Comparison of ENCODE assay signal across 13 mouse cellular contexts in the genomic region with DNA sequence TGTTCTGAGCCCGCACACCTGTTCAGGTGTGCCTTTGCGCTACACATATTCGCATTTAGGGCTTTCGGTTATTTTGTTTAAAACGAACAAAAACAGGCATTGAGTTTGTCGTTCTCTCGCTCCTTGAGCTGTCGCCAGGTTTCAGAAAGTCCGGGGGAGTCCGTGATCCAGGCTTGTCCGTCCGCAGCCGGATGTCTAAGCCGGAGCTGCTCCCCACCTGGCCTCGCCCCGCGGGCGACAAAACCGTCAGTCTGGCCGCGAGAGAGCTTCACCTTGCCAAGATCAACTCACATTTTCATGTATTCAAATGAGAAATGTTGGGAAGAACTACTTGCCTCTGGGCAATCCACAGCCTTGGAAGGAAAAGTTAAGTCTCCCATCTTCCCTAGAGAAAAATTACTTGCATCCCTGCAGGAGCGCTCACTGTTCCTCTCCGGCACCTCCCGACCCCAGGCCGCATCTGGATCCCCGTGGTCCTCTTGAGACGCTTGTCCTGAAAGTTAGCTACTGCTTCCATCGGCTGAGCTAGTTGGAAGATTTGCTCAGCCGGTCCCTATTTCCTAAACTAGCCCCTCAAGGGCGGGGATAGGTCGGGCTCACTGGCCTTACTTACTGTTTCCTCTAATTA. TPM values are rescaled to one million over a fixed set of nuclear protein-coding genes. Genes with fewer than 3 reads are reported as not detected.
DNase-seq lines count a peak whose midpoint lies in the region; ATAC-seq lines count a peak whose summit lies in the region.
"Had no signal": no experiment of that assay in that cellular context is flagged by ENCODE, and none has a peak within 500 bp of the region (broad histone marks: within the 10 kb centered on the region; RNA-seq: fewer than 3 reads in every experiment).

No protein-coding gene starts in this region.

- no peak overlapping the region for H3K27ac ChIP-seq in limb, embryonic 11.5 days (replicated peaks; ENCODE audit: low read depth, low read length)
- H3K27ac ChIP-seq in limb, embryonic 10.5 days, result no peak overlapping the region
- H3K27ac ChIP-seq: hindbrain, embryonic 13.5 days; liver, embryonic 15.5 days had no signal

- H3K9ac ChIP-seq in limb, embryonic 11.5 days (ENCODE audit: low read length), result no peak overlapping the region
- H3K9ac ChIP-seq: hindbrain, embryonic 13.5 days; liver, embryonic 15.5 days had no signal

- peak; percentile 59 for DNase-seq in embryo, embryonic 9.5 days (ENCODE audit: extremely low spot score)
- DNase-seq in embryo, embryonic 10.5 days (ENCODE audit: low spot score), result no peak
- peak; percentile 54 for DNase-seq in limb, embryonic 11.5 days (ENCODE audit: low spot score)
- no peak for DNase-seq in limb, embryonic 10.5 days (ENCODE audit: low spot score)
- DNase-seq in right cerebral cortex, postnatal 25 days, result peak; percentile 17
- no peak for DNase-seq in right cerebral cortex, postnatal 4 days
- DNase-seq in urinary bladder, adult 2 months (ENCODE audit: low spot score), result no peak
- DNase-seq in thymus, postnatal 10 days (ENCODE audit: low spot score in 2 of 2), result no peak
- DNase-seq: adrenal gland, postnatal 25 days; kidney, adult 9 months had no signal

- no peak overlapping the region for H3K4me2 ChIP-seq in limb, embryonic 11.5 days (ENCODE audit: low read depth, severe bottlenecking)
- H3K4me2 ChIP-seq: hindbrain, embryonic 13.5 days; liver, embryonic 15.5 days had no signal

- H3K9me3 ChIP-seq in limb, embryonic 11.5 days (ENCODE audit: control insufficient read depth, low read length), result no peaks in the 10 kb centered on the region
- no peaks in the 10 kb centered on the region for H3K9me3 ChIP-seq in limb, embryonic 10.5 days (replicated peaks)
- H3K9me3 ChIP-seq: hindbrain, embryonic 13.5 days; liver, embryonic 15.5 days had no signal

- no peak overlapping the region for H3K4me3 ChIP-seq in limb, embryonic 11.5 days (ENCODE audit: low read depth, low read length)
- no peak overlapping the region for H3K4me3 ChIP-seq in limb, embryonic 10.5 days
- H3K4me3 ChIP-seq: erythroblast, embryonic 14.5 days; hindbrain, embryonic 13.5 days; liver, embryonic 15.5 days had no signal

- no peak for ATAC-seq in limb, embryonic 11.5 days (ENCODE audit: insufficient number of reproducible peaks, low FRiP score, low TSS enrichment, low read depth)

- H3K36me3 ChIP-seq in limb, embryonic 11.5 days (ENCODE audit: control insufficient read depth, insufficient read depth, low read length), result no peaks in the 10 kb centered on the region
- H3K36me3 ChIP-seq in limb, embryonic 10.5 days, result no peaks in the 10 kb centered on the region
- H3K36me3 ChIP-seq: hindbrain, embryonic 13.5 days; liver, embryonic 15.5 days had no signal

- H3K27me3 ChIP-seq in limb, embryonic 11.5 days (ENCODE audit: control insufficient read depth, insufficient read depth, low read length), result peaks cover 93% of the 10 kb centered on the region
- H3K27me3 ChIP-seq in limb, embryonic 10.5 days (ENCODE audit: low read depth, poor library complexity, severe bottlenecking), result peaks cover 100% of the 10 kb centered on the region

- H3K4me1 ChIP-seq in limb, embryonic 11.5 days (ENCODE audit: control insufficient read depth, insufficient read depth, low read length), result peaks cover 6% of the 10 kb centered on the region
- peaks cover 33% of the 10 kb centered on the region for H3K4me1 ChIP-seq in limb, embryonic 10.5 days

- WGBS in limb, embryonic 11.5 days, result 1% methylated on average over 31 of the region's 31 CpGs
- WGBS in limb, embryonic 10.5 days, result under 1% methylated on average over 31 of the region's 31 CpGs

RNA-seq across cellular contexts. Expression of gene Foxa1, which starts 3.6 kb away (rescaled TPM):
- polyA plus RNA-seq in limb, embryonic 11.5 days (2014; fragmentation: Nextera tagmentation; extraction: Ambion mirVana), result not detected in 2 replicates
- polyA plus RNA-seq in limb, embryonic 10.5 days (2016; fragmentation: Nextera tagmentation; extraction: Ambion mirVana), result 0.08 TPM in 1 of 2 replicates, not detected in the other
- 59.0 and 73.3 TPM in 2 replicates for polyA plus RNA-seq in urinary bladder, adult 2 months (2012; rRNA removed)
- polyA plus RNA-seq: erythroblast, embryonic 14.5 days had no signal

RNA-seq across cellular contexts. Expression of gene Ttc6, which starts 13.6 kb away (rescaled TPM):
- polyA plus RNA-seq in limb, embryonic 11.5 days (2014; fragmentation: Nextera tagmentation; extraction: Ambion mirVana), result 0.06 and 0.28 TPM in 2 replicates
- polyA plus RNA-seq in limb, embryonic 10.5 days (2016; fragmentation: Nextera tagmentation; extraction: Ambion mirVana), result 0.04 and 0.05 TPM in 2 replicates
- 8.5 and 11.9 TPM in 2 replicates for polyA plus RNA-seq in urinary bladder, adult 2 months (2012; rRNA removed)
- polyA plus RNA-seq: erythroblast, embryonic 14.5 days had no signal

Comparison
In these comparisons a context has a peak if more than half of its experiments do, and no peak if none do; other contexts are left out.
1. DNase-seq: peak in embryo, embryonic 9.5 days (single experiment), limb, embryonic 11.5 days (single experiment) and right cerebral cortex, postnatal 25 days (single experiment); none in embryo, embryonic 10.5 days (single experiment), limb, embryonic 10.5 days (single experiment), right cerebral cortex, postnatal 4 days (single experiment), urinary bladder, adult 2 months (single experiment) and thymus, postnatal 10 days (0 of 2).
2. RNA of gene Foxa1, which starts 3.6 kb away (polyA plus RNA-seq): 59.0 to 73.3 TPM in urinary bladder, adult 2 months; not detected in limb, embryonic 11.5 days and 0.08 TPM in limb, embryonic 10.5 days; every median in the first group is over 10 times any median in the second.